Mouse (Mus musculus) midbrain, embryonic 14.5 days (tissue): ENCODE measurements around the gene Mmp21. TPM values are rescaled to one million over a fixed set of nuclear protein-coding genes. Genes with fewer than 3 reads are reported as not detected.

Source experiments
- polyA plus RNA-seq: library from polyadenylated mRNA; unstranded; fragments of >200 nt; fragmentation: Nextera tagmentation; extraction: Ambion mirVana; gene quantifications from 2 replicates; pipeline ENCODE4 v1.2.1, GENCODE M21; 2014

Mmp21 gene
- polyA plus RNA-seq, 1 experiment from 2014 or later, result 0.11 TPM

Other genes starting within 250 kb of the Mmp21 start
- not detected in 2 replicates for gene Tex36, start 77.9 kb downstream of the Mmp21 start, polyA plus RNA-seq
- 15.1 and 26.9 TPM in 2 replicates for gene Edrf1, start 42.5 kb downstream of the Mmp21 start, polyA plus RNA-seq
- 76.9 and 89.0 TPM in 2 replicates for gene Bccip, start 29.3 kb upstream of the Mmp21 start, polyA plus RNA-seq
- 57.7 and 58.3 TPM in 2 replicates for gene Uros, start 30.0 kb upstream of the Mmp21 start, polyA plus RNA-seq
- gene Fank1, start 96.8 kb upstream of the Mmp21 start, polyA plus RNA-seq, result 3.8 and 3.9 TPM in 2 replicates
- 34.2 and 46.4 TPM in 2 replicates for gene Dhx32, start 102.7 kb upstream of the Mmp21 start, polyA plus RNA-seq